Mouse (Mus musculus) midbrain, embryonic 11.5 days (tissue): Measurements from ENCODE around the gene Susd6. TPM values are rescaled to one million over a fixed set of nuclear protein-coding genes. Genes with fewer than 3 reads are reported as not detected.
A peak's percentile ranks its signal among the peaks of the same experiment; 100 is the strongest.

Experiments used
- ATAC-seq: fragments of 200-750 bp; cut with Nextera tagmentation; 2 replicates; pipeline ENCODE4 v1.8.0; 2017; ENCODE audit warnings: moderate TSS enrichment, moderate library complexity; ENCODE audit not compliant: low FRiP score
- DNase-seq: peaks from one replicate; pipeline ENCODE4 v3.0.0; 2015; ENCODE audit warnings: low spot score; ENCODE audit errors: missing footprints
- H3K27ac ChIP-seq: fragments of 300-500 bp; sonication (generic); 2 replicates; pipeline ENCODE4 v1.5.1; 2014; ENCODE audit warnings: low read depth, low read length
- H3K27me3 ChIP-seq: fragments of 300-500 bp; sonication (generic); 2 replicates; pipeline ENCODE4 v1.6.1; 2014; ENCODE audit warnings: mild to moderate bottlenecking, low read length, moderate library complexity, mixed read lengths; ENCODE audit not compliant: control insufficient read depth, insufficient read depth
- H3K36me3 ChIP-seq: fragments of 300-500 bp; sonication (generic); 2 replicates; pipeline ENCODE4 v1.6.1; 2014; ENCODE audit warnings: mild to moderate bottlenecking, low read length, moderate library complexity, mixed read lengths; ENCODE audit not compliant: control insufficient read depth, insufficient read depth
- H3K4me1 ChIP-seq: fragments of 300-500 bp; sonication (generic); 2 replicates; pipeline ENCODE4 v1.6.1; 2014; ENCODE audit warnings: low read length; ENCODE audit not compliant: control insufficient read depth, insufficient read depth
- H3K4me2 ChIP-seq: fragments of 300-500 bp; sonication (generic); 2 replicates; pipeline ENCODE4 v1.6.1; 2014; ENCODE audit warnings: mild to moderate bottlenecking, moderate library complexity
- H3K4me3 ChIP-seq: fragments of 300-500 bp; sonication (generic); 2 replicates; pipeline ENCODE4 v1.5.1; 2014; ENCODE audit warnings: low read depth, low read length
- H3K9ac ChIP-seq: fragments of 300-500 bp; sonication (generic); 2 replicates; pipeline ENCODE4 v1.6.1; 2014; ENCODE audit warnings: low read length
- H3K9me3 ChIP-seq: fragments of 300-500 bp; sonication (generic); 2 replicates; pipeline ENCODE4 v1.6.1; 2016; ENCODE audit warnings: low read length; ENCODE audit not compliant: control insufficient read depth
- WGBS: fragments of 180-500 bp; shearing (Covaris S2); extraction: QIAGEN DNeasy Blood & Tissue Kit; methylation state at CpG from one replicate; pipeline ENCODE4 v1.1.7; 2014; 5-methylcytosine and 5-hydroxymethylcytosine counted together
- polyA plus RNA-seq: library from polyadenylated mRNA; unstranded; fragments of >200 nt; fragmentation: Nextera tagmentation; extraction: Ambion mirVana; gene quantifications from 2 replicates; pipeline ENCODE4 v1.2.1, GENCODE M21; 2014

Susd6 gene
- polyA plus RNA-seq, 1 experiment from 2014 or later: 18.4 TPM

DNA sequence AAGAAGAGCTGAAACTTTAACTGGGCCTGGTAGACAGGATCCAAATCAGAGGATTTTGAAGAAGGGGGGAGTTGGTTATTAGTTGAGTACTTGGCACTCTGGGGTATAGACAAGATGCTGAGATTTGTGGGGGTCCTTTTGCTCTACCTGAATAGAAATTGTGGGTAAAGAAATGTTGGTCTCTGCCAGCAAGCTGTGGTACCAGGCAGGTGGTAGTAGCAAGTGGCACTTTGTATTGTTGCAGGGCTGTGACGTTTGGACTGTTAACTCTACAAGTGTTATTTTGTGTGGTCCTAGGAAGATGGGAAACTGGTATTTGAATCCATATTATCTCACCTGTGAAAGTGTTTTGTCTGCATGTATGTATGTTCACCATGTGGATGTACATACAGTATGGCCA is 55.6 kb downstream of the Susd6 start:
- H3K4me3 ChIP-seq: no peak overlapping the region
- no peak overlapping the region for H3K9ac ChIP-seq
- peak; percentile 77 for DNase-seq
- ATAC-seq: no peak
- peaks cover 8% of the 10 kb centered on the region; the same call in 1 of the 2 replicates for H3K4me1 ChIP-seq
- 70% methylated on average over 1 of the region's 1 CpGs for WGBS
- H3K4me2 ChIP-seq: no peak overlapping the region
- H3K27ac ChIP-seq: no peak overlapping the region
- H3K27me3 ChIP-seq: no peaks in the 10 kb centered on the region
- no peaks in the 10 kb centered on the region for H3K36me3 ChIP-seq
- no peaks in the 10 kb centered on the region for H3K9me3 ChIP-seq

DNA sequence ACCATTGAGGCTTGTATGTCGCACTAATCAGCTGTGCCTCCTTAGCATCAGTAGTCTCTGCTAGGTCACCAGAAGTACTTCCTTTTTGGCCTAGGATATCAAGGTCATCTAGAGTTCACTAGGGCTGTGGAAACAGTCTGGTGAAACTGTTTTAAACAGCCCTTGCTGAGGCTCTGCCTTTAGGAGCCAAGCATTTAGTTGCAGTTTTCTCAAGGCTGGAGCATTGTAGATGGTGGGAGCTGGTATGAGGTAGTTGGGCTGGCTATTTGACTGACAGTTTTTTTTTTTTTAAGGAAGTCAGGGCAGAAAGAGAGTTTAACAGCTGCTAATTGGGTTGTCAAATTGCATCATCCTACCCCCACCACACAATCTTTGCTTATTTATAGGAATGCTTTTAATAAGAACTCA is 56.6 kb downstream of the Susd6 start:
- peaks cover 8% of the 10 kb centered on the region; the same call in 1 of the 2 replicates for H3K4me1 ChIP-seq
- 95% methylated on average over 1 of the region's 1 CpGs for WGBS
- no peak overlapping the region for H3K27ac ChIP-seq
- H3K4me3 ChIP-seq: no peak overlapping the region
- H3K9me3 ChIP-seq: no peaks in the 10 kb centered on the region
- H3K27me3 ChIP-seq: no peaks in the 10 kb centered on the region
- DNase-seq (peak; percentile 64), ATAC-seq (no peak)
- no peak overlapping the region for H3K9ac ChIP-seq
- H3K4me2 ChIP-seq: no peak overlapping the region
- no peaks in the 10 kb centered on the region for H3K36me3 ChIP-seq

DNA sequence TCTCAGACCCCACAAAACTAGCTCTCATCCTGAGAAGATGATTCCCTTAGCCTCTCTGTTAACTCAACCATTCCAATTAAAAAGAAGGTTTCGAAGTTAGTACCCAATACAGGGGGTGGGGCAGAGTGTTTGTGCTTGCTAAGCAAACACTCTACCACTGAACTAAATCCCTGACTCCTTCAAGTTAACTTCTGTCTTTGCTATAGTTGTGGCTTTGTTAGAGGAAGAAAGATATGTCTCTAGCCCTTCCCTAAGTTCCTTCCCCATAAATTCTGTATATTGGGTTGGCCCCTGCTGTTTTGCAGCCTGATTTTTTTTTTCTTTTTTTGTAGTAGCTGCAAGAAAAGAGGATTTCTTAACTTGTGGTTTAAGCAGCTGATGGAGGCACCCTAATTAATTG is 61.7 kb downstream of the Susd6 start:
- Histone ChIP-seq H3K4me3 (no peak overlapping the region), H3K4me1 (peaks cover 10% of the 10 kb centered on the region; the same call in 1 of the 2 replicates), H3K9ac (no peak overlapping the region), H3K9me3 (no peaks in the 10 kb centered on the region), H3K36me3 (no peaks in the 10 kb centered on the region), H3K4me2 (no peak overlapping the region), H3K27me3 (no peaks in the 10 kb centered on the region), H3K27ac (no peak overlapping the region)
- ATAC-seq: no peak
- DNase-seq: peak; percentile 81
- 80% methylated on average over 1 of the region's 1 CpGs for WGBS

DNA sequence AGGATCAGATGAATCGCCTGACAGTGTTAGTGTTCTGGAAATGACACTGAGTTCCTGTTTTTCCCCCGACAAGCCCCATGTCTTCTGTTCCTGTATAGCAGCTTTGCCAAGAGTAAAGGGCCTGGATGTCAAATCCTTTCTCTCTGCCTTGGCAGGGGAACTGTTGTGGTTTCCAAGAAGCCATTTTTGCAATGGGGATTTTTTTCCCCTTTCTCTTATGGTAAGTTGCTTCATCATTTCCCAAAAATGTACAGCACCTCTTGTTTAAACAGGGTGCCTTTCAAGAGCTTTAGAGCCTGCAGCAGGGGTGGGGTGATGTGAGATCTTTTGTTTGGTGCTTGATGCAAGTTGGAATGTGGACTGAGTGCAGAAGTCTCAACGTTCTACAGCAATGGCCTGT is 63.4 kb downstream of the Susd6 start:
- H3K27ac ChIP-seq: no peak overlapping the region
- no peak overlapping the region for H3K4me3 ChIP-seq
- H3K27me3 ChIP-seq: no peaks in the 10 kb centered on the region
- WGBS: 80% methylated on average over 3 of the region's 3 CpGs
- no peak overlapping the region for H3K9ac ChIP-seq
- no peaks in the 10 kb centered on the region for H3K9me3 ChIP-seq
- no peak for DNase-seq
- peaks cover 17% of the 10 kb centered on the region for H3K4me1 ChIP-seq
- H3K4me2 ChIP-seq: no peak overlapping the region
- no peak for ATAC-seq
- no peaks in the 10 kb centered on the region for H3K36me3 ChIP-seq

DNA sequence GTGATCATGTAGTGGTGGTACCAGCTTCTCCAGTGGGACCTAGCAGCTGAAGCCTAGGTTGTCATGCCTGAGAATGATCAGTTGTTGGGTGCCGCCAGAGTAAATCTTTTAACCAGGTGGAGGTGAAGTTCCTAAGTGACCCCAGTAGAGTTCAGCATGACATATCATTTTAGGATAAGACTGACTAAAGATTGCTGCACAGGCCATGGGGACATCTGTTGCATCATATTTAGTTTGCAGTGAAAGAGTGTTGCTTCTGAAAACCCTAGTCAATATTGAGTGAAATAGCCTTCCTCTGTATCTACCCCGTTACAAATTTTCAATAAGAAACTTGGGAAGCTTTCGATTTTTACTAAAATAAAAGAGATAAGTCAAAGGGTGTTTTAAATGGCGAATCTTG is 64.4 kb downstream of the Susd6 start:
- no peak overlapping the region for H3K4me2 ChIP-seq
- H3K27ac ChIP-seq: no peak overlapping the region
- no peak for ATAC-seq
- H3K36me3 ChIP-seq: no peaks in the 10 kb centered on the region
- H3K4me1 ChIP-seq: peaks cover 18% of the 10 kb centered on the region
- H3K27me3 ChIP-seq: no peaks in the 10 kb centered on the region
- H3K9ac ChIP-seq: no peak overlapping the region
- 95% methylated on average over 4 of the region's 4 CpGs for WGBS
- no peaks in the 10 kb centered on the region for H3K9me3 ChIP-seq
- no peak overlapping the region for H3K4me3 ChIP-seq
- no peak for DNase-seq

DNA sequence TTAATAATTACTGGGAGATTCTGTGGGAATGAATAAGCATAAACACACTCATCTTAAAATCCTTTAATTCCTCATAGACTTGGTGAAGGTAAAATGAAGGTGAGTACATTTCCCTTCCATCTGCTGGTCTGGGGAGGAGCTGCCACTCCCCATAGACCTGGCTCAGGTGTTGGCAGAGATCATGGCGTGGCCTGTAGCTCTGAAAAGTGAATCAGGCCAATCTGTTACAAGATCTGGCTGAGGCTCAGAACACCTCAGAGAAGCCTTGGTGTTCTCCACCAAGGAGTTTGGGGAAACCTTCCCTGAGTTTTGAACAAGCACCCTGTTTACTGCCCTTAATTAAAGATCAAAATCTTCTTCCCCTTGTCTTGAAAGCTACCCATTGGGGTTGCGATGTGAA is 64.8 kb downstream of the Susd6 start:
- no peaks in the 10 kb centered on the region for H3K9me3 ChIP-seq
- peaks cover 18% of the 10 kb centered on the region for H3K4me1 ChIP-seq
- 75% methylated on average over 2 of the region's 2 CpGs for WGBS
- DNase-seq (no peak), ATAC-seq (no peak)
- no peak overlapping the region for H3K4me3 ChIP-seq
- no peak overlapping the region for H3K9ac ChIP-seq
- H3K27ac ChIP-seq: no peak overlapping the region; the same call in 1 of the 2 replicates
- H3K4me2 ChIP-seq: no peak overlapping the region
- no peaks in the 10 kb centered on the region for H3K27me3 ChIP-seq
- no peaks in the 10 kb centered on the region for H3K36me3 ChIP-seq

DNA sequence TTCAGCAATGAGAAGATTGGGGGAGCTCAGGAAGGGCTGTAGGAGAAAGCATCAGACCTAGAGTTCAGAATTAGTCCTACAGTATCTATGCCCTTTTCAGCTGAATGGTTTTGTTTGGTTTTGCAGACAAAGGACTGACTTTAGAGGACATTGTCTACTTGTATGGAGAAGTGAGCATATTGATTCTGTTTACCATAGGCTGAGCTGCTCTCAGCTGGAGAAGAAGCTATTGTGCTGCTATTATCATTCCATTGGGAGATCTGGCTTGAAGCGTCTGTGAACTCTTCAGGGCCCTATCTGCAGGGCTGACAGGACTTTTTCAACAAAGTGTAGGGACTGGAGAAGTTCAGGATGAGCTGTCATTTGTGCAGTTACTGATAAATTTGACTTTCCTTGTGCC is 65.3 kb downstream of the Susd6 start:
- no peaks in the 10 kb centered on the region for H3K9me3 ChIP-seq
- H3K4me3 ChIP-seq: no peak overlapping the region
- H3K36me3 ChIP-seq: no peaks in the 10 kb centered on the region
- no peaks in the 10 kb centered on the region for H3K27me3 ChIP-seq
- H3K4me1 ChIP-seq: peaks cover 18% of the 10 kb centered on the region
- no peak overlapping the region for H3K9ac ChIP-seq
- ATAC-seq (no peak), DNase-seq (no peak)
- 11% methylated on average over 1 of the region's 1 CpGs for WGBS
- H3K4me2 ChIP-seq: no peak overlapping the region
- H3K27ac ChIP-seq: no peak overlapping the region; the same call in 1 of the 2 replicates

DNA sequence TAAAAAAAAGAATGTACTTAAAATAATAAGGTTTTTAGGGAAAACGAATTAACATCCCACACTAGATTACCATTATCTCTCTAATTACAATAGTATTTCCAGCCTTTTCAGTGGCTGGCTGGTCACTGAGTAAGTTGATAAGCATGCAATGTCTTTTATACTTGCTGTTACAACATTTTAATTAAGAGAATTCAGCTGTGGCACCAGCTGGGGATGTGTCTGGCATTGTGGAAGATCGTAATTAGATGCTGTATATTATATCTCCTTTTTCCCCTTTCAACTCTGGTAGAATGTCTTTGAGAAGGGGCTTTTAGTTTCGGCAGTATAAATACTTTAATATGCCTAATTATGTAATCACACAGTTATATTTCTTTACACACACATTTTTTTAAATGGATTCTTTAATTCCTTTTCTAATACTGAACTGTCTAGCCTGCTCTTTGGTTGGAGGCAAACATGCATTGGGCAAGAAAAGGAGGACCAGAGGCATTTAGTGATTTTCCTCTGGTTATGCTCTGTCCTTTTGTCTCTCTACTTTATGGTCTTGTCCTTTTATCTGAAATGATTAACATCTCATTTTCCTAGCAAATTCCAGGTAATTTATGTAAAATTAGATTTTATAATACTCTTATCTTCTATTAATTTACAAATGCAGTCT is 67.5 kb downstream of the Susd6 start:
- 51% methylated on average over 3 of the region's 3 CpGs for WGBS
- Histone ChIP-seq H3K4me2 (no peak overlapping the region), H3K4me3 (no peak overlapping the region), H3K9me3 (no peaks in the 10 kb centered on the region), H3K36me3 (no peaks in the 10 kb centered on the region), H3K9ac (no peak overlapping the region), H3K4me1 (peaks cover 24% of the 10 kb centered on the region), H3K27me3 (no peaks in the 10 kb centered on the region), H3K27ac (peak overlapping the region; percentile 67)
- no peak for DNase-seq
- ATAC-seq: peak; percentile 73; the same call in 1 of the 2 replicates

DNA sequence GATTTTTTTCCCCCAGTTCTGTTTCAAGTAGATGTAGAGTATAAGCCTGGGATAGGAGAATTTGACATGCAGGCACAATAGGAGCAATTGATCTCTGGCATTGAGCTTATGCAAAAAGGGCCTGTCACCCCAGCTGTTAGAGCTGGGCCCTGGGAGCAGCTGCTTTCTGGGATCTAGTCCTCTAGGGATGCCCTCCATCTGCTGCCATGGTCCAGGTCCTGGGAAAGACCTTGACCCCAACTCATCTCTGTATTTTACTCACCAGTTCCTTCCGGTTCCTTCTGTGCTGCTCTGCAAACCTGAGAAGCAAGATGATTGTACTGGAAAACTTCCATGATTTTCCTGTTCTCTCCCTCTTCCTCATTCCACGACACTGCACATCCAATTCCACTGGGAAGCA is 68.0 kb downstream of the Susd6 start:
- Histone ChIP-seq H3K27ac (peak overlapping the region; percentile 41), H3K4me1 (peaks cover 24% of the 10 kb centered on the region), H3K4me3 (no peak overlapping the region), H3K4me2 (no peak overlapping the region), H3K9ac (no peak overlapping the region), H3K27me3 (no peaks in the 10 kb centered on the region), H3K9me3 (no peaks in the 10 kb centered on the region), H3K36me3 (no peaks in the 10 kb centered on the region)
- 54% methylated on average over 2 of the region's 2 CpGs for WGBS
- ATAC-seq: peak; percentile 88
- DNase-seq: peak; percentile 90
